Mouse (Mus musculus) heart, postnatal 0 days (tissue): Measurements from ENCODE around the gene Rock2.

ENCODE experiments used
- CTCF ChIP-seq: IDR thresholded peaks from 2 replicates; pipeline ENCODE4 v1.5.1; 2016; ENCODE audit warnings: antibody characterized with exemption, control low read depth, low read depth
- EP300 ChIP-seq: IDR thresholded peaks from 2 replicates; pipeline ENCODE4 v1.6.1; 2016; ENCODE audit warnings: antibody characterized with exemption, low read depth

DNA sequence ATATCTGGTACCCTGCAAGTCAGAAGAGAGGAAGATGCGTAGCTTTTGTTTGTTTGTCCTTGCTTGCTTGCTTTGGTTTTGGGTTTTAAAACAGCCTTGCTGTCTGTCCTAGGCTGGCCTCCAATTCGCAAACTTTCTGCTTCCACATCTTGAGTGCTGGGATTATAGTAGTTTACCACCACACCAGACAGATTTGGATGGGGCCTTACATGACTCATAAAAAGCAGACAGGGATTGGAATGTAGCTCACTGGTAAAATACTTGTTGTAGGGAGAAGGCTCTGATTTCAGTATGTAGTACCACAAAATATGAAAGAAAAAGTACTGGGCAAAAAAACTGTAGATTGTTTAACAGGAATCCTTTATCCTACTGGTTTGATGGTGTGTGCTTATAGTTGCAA lies 72.1 kb downstream of the Rock2 start:
- TF ChIP-seq CTCF (no peak), EP300 (no peak)
